Mouse (Mus musculus): ENCODE data around the gene Immp2l. TPM values are rescaled to one million over a fixed set of nuclear protein-coding genes. Genes with fewer than 3 reads are reported as not detected.

Gene Immp2l
- polyA plus RNA-seq, 1 experiment from 2014 or later = 10.6 TPM

GRCm38 (mm10) chr12:41484689-41485511, 461.0 kb downstream of the Immp2l start:
- Histone ChIP-seq H3K36me3 (no peaks in the 10 kb centered on the region), H3K4me3 (peak overlapping the region; percentile 45), H3K27me3 (no peaks in the 10 kb centered on the region), H3K9ac (peak overlapping the region; percentile 65), H3K9me3 (replicated peaks) (no peaks in the 10 kb centered on the region), H3K4me2 (replicated peaks) (peak overlapping the region; percentile 56), H3K4me1 (peaks cover 13% of the 10 kb centered on the region), H3K27ac (peak overlapping the region; percentile 89)
- 21% methylated on average over 16 of the region's 16 CpGs for WGBS
- ATAC-seq (ENCODE audit: low FRiP score) = peak; percentile 53

- no peaks in the 10 kb centered on the region for H3K27me3 ChIP-seq
- WGBS = 9% methylated on average over 12 of the region's 12 CpGs
- no peaks in the 10 kb centered on the region for H3K36me3 ChIP-seq
- H3K27ac ChIP-seq = peak overlapping the region; percentile 89
- peak overlapping the region; percentile 65 for H3K9ac ChIP-seq
- ATAC-seq (ENCODE audit: low FRiP score) = peak; percentile 94
- peak overlapping the region; percentile 45 for H3K4me3 ChIP-seq
- H3K4me2 ChIP-seq (replicated peaks) = peak overlapping the region; percentile 56
- no peaks in the 10 kb centered on the region for H3K9me3 ChIP-seq (replicated peaks)
- peaks cover 13% of the 10 kb centered on the region for H3K4me1 ChIP-seq
Observed at GRCm38 (mm10) chr12:41485512-41486215, 461.8 kb downstream of the Immp2l start.

- peaks cover 13% of the 10 kb centered on the region for H3K4me1 ChIP-seq
- H3K27ac ChIP-seq = peak within 1 kb of the TSS; percentile 89
- H3K4me3 ChIP-seq = peak within 1 kb of the TSS; percentile 45
- no peaks in the 10 kb centered on the region for H3K36me3 ChIP-seq
- no peaks in the 10 kb centered on the region for H3K9me3 ChIP-seq (replicated peaks)
- peak within 1 kb of the TSS; percentile 56 for H3K4me2 ChIP-seq (replicated peaks)
- 95% methylated on average over 1 of the region's 1 CpGs for WGBS
- H3K9ac ChIP-seq = peak within 1 kb of the TSS; percentile 65
- ATAC-seq (ENCODE audit: low FRiP score) = 0 out of 2 replicates have a peak, but pooled peaks have one; percentile 27
- H3K27me3 ChIP-seq = no peaks in the 10 kb centered on the region
Observed at GRCm38 (mm10) chr12:41486331-41486730, 462.4 kb downstream of the Immp2l start, which contains the start of gene Lrrn3. TSS of gene Lrrn3 (minus strand) at chr12:41486431.

GRCm38 (mm10) chr12:41487005-41487404, 463.1 kb downstream of the Immp2l start:
- H3K4me1 ChIP-seq = peaks cover 13% of the 10 kb centered on the region
- no peak for ATAC-seq (ENCODE audit: low FRiP score)
- no peaks in the 10 kb centered on the region for H3K9me3 ChIP-seq (replicated peaks)
- no peaks in the 10 kb centered on the region for H3K36me3 ChIP-seq
- no peak overlapping the region for H3K27ac ChIP-seq
- 31% methylated on average over 5 of the region's 5 CpGs for WGBS
- H3K27me3 ChIP-seq = no peaks in the 10 kb centered on the region
- H3K9ac ChIP-seq = no peak overlapping the region
- no peak overlapping the region for H3K4me3 ChIP-seq
- H3K4me2 ChIP-seq (replicated peaks) = no peak overlapping the region

- Histone ChIP-seq H3K4me3 (no peak overlapping the region), H3K27ac (no peak overlapping the region), H3K4me2 (replicated peaks) (no peak overlapping the region), H3K36me3 (no peaks in the 10 kb centered on the region), H3K9ac (no peak overlapping the region), H3K4me1 (no peaks in the 10 kb centered on the region), H3K9me3 (replicated peaks) (no peaks in the 10 kb centered on the region), H3K27me3 (no peaks in the 10 kb centered on the region)
- WGBS = 49% methylated on average over 10 of the region's 10 CpGs
- no peak for ATAC-seq (ENCODE audit: low FRiP score)
Observed at GRCm38 (mm10) chr12:41494620-41495019, 470.7 kb downstream of the Immp2l start.

GRCm38 (mm10) chr12:41500049-41500820, 476.3 kb downstream of the Immp2l start:
- Histone ChIP-seq H3K4me3 (no peak overlapping the region), H3K9me3 (replicated peaks) (no peaks in the 10 kb centered on the region), H3K9ac (no peak overlapping the region), H3K4me1 (no peaks in the 10 kb centered on the region), H3K36me3 (no peaks in the 10 kb centered on the region), H3K27ac (no peak overlapping the region), H3K27me3 (no peaks in the 10 kb centered on the region), H3K4me2 (replicated peaks) (no peak overlapping the region)
- ATAC-seq (ENCODE audit: low FRiP score) = no peak
- 83% methylated on average over 9 of the region's 9 CpGs for WGBS

- no peaks in the 10 kb centered on the region for H3K36me3 ChIP-seq
- no peak overlapping the region for H3K4me3 ChIP-seq
- no peaks in the 10 kb centered on the region for H3K27me3 ChIP-seq
- no peak overlapping the region for H3K4me2 ChIP-seq (replicated peaks)
- no peak overlapping the region for H3K9ac ChIP-seq
- H3K27ac ChIP-seq = no peak overlapping the region
- no peak for ATAC-seq (ENCODE audit: low FRiP score)
- H3K9me3 ChIP-seq (replicated peaks) = no peaks in the 10 kb centered on the region
- H3K4me1 ChIP-seq = no peaks in the 10 kb centered on the region
- WGBS = 86% methylated on average over 4 of the region's 4 CpGs
Observed at GRCm38 (mm10) chr12:41508610-41509009, 484.7 kb downstream of the Immp2l start.

GRCm38 (mm10) chr12:41510588-41510987, 486.7 kb downstream of the Immp2l start:
- Histone ChIP-seq H3K36me3 (no peaks in the 10 kb centered on the region), H3K9ac (no peak overlapping the region), H3K4me3 (no peak overlapping the region), H3K4me1 (no peaks in the 10 kb centered on the region), H3K27ac (no peak overlapping the region), H3K4me2 (replicated peaks) (no peak overlapping the region), H3K27me3 (no peaks in the 10 kb centered on the region), H3K9me3 (replicated peaks) (no peaks in the 10 kb centered on the region)
- no peak for ATAC-seq (ENCODE audit: low FRiP score)
- WGBS = 87% methylated on average over 3 of the region's 3 CpGs

GRCm38 (mm10) chr12:41518897-41519296, 495.0 kb downstream of the Immp2l start:
- Histone ChIP-seq H3K4me2 (replicated peaks) (no peak overlapping the region), H3K4me3 (no peak overlapping the region), H3K9me3 (replicated peaks) (no peaks in the 10 kb centered on the region), H3K27me3 (no peaks in the 10 kb centered on the region), H3K36me3 (no peaks in the 10 kb centered on the region), H3K27ac (no peak overlapping the region), H3K9ac (no peak overlapping the region), H3K4me1 (no peaks in the 10 kb centered on the region)
- 57% methylated on average over 5 of the region's 5 CpGs for WGBS
- ATAC-seq (ENCODE audit: low FRiP score) = no peak

- Histone ChIP-seq H3K4me2 (replicated peaks) (no peak overlapping the region), H3K27ac (no peak overlapping the region), H3K9ac (no peak overlapping the region), H3K9me3 (replicated peaks) (no peaks in the 10 kb centered on the region), H3K36me3 (no peaks in the 10 kb centered on the region), H3K4me1 (no peaks in the 10 kb centered on the region), H3K4me3 (no peak overlapping the region), H3K27me3 (no peaks in the 10 kb centered on the region)
- ATAC-seq (ENCODE audit: low FRiP score) = no peak
- 81% methylated on average over 2 of the region's 2 CpGs for WGBS
Observed at GRCm38 (mm10) chr12:41520326-41520725, 496.4 kb downstream of the Immp2l start.

GRCm38 (mm10) chr12:41521671-41522070, 497.8 kb downstream of the Immp2l start:
- Histone ChIP-seq H3K4me2 (replicated peaks) (no peak overlapping the region), H3K9ac (no peak overlapping the region), H3K27me3 (no peaks in the 10 kb centered on the region), H3K9me3 (replicated peaks) (no peaks in the 10 kb centered on the region), H3K4me3 (no peak overlapping the region), H3K4me1 (no peaks in the 10 kb centered on the region), H3K27ac (no peak overlapping the region), H3K36me3 (no peaks in the 10 kb centered on the region)
- ATAC-seq (ENCODE audit: low FRiP score) = no peak
- 96% methylated on average over 2 of the region's 2 CpGs for WGBS

- no peaks in the 10 kb centered on the region for H3K27me3 ChIP-seq
- H3K27ac ChIP-seq = no peak overlapping the region
- 58% methylated on average over 2 of the region's 2 CpGs for WGBS
- H3K4me1 ChIP-seq = no peaks in the 10 kb centered on the region
- ATAC-seq (ENCODE audit: low FRiP score) = no peak
- no peak overlapping the region for H3K4me2 ChIP-seq (replicated peaks)
- no peaks in the 10 kb centered on the region for H3K36me3 ChIP-seq
- H3K9me3 ChIP-seq (replicated peaks) = no peaks in the 10 kb centered on the region
- H3K4me3 ChIP-seq = no peak overlapping the region
- H3K9ac ChIP-seq = no peak overlapping the region
Observed at GRCm38 (mm10) chr12:41526688-41527087, 502.8 kb downstream of the Immp2l start.
